Mouse (Mus musculus) granulocyte monocyte progenitor cell, adult 5-6 weeks (primary cell): ENCODE results near the gene Mark4. TPM values are rescaled to one million over a fixed set of nuclear protein-coding genes. Genes with fewer than 3 reads are reported as not detected.

Experiments used
- ATAC-seq: replicated peaks from 2 replicates; pipeline ENCODE4 v1.8.0; 2016; ENCODE audit warnings: mild to moderate bottlenecking, moderate TSS enrichment, inconsistent platforms; ENCODE audit not compliant: poor library complexity, severe bottlenecking
- total RNA-seq, 2 experiments: library from RNA; stranded (forward) in 1 of 2; stranded (reverse) in 1 of 2; fragments of 200-712, 200-1000 nt in 1 of 2; fragments of >200 nt in 1 of 2; fragmentation: Nextera tagmentation in 1 of 2; gene quantifications; 2 replicates each; pipeline ENCODE4 v1.2.3; 2014 to 2017

Gene Mark4
- total RNA-seq, 2 experiments from 2014 or later: 3.8 to 9.1 TPM

GRCm38 (mm10) chr7:19472403-19472802 is 13.8 kb upstream of the Mark4 start:
- ATAC-seq: peak; percentile 70

- no peak for ATAC-seq
Measured at GRCm38 (mm10) chr7:19470308-19470707, 11.7 kb upstream of the Mark4 start.

GRCm38 (mm10) chr7:19469404-19469803 is 10.8 kb upstream of the Mark4 start:
- ATAC-seq: no peak

GRCm38 (mm10) chr7:19468279-19468678 is 9.7 kb upstream of the Mark4 start:
- peak; percentile 50 for ATAC-seq

- ATAC-seq: peak; percentile 39
Measured at GRCm38 (mm10) chr7:19467638-19468037, 9.0 kb upstream of the Mark4 start.

- ATAC-seq: no peak
Measured at GRCm38 (mm10) chr7:19466602-19467145, 8.1 kb upstream of the Mark4 start.

- ATAC-seq: no peak
Measured at GRCm38 (mm10) chr7:19464367-19465307, 6.0 kb upstream of the Mark4 start.

- ATAC-seq: no peak
Measured at GRCm38 (mm10) chr7:19462884-19463381, 4.3 kb upstream of the Mark4 start, which contains the start of gene Exoc3l2. TSS of gene Exoc3l2 (plus strand) at chr7:19463331.

GRCm38 (mm10) chr7:19462443-19462842 is 3.8 kb upstream of the Mark4 start:
- no peak for ATAC-seq

GRCm38 (mm10) chr7:19461488-19461887 is 2.9 kb upstream of the Mark4 start:
- peak; percentile 73 for ATAC-seq

GRCm38 (mm10) chr7:19460500-19460899 is 1.9 kb upstream of the Mark4 start:
- ATAC-seq: no peak

GRCm38 (mm10) chr7:19459144-19459870 is 686 bp upstream of the Mark4 start:
- peak; percentile 13; the same call in 1 of the 2 replicates for ATAC-seq

GRCm38 (mm10) chr7:19458072-19458486 is 542 bp downstream of the Mark4 start:
- peak; percentile 60 for ATAC-seq

GRCm38 (mm10) chr7:19457414-19458071 is 1.1 kb downstream of the Mark4 start:
- no peak; the same call in 1 of the 2 replicates for ATAC-seq

GRCm38 (mm10) chr7:19456628-19457027 is 2.0 kb downstream of the Mark4 start:
- ATAC-seq: no peak

- no peak for ATAC-seq
Measured at GRCm38 (mm10) chr7:19455819-19456495, 2.7 kb downstream of the Mark4 start.

GRCm38 (mm10) chr7:19455186-19455585 is 3.4 kb downstream of the Mark4 start:
- ATAC-seq: no peak

GRCm38 (mm10) chr7:19449165-19449564 is 9.5 kb downstream of the Mark4 start:
- ATAC-seq: no peak

GRCm38 (mm10) chr7:19447689-19448088 is 10.9 kb downstream of the Mark4 start:
- ATAC-seq: no peak

GRCm38 (mm10) chr7:19444801-19445200 is 13.8 kb downstream of the Mark4 start:
- no peak for ATAC-seq
